Mouse (Mus musculus) gastrocnemius, postnatal 4 days (tissue): ENCODE results near the gene Cfap221. TPM values are rescaled to one million over a fixed set of nuclear protein-coding genes. Genes with fewer than 3 reads are reported as not detected.
A peak's percentile ranks its signal among the peaks of the same experiment; 100 is the strongest.

Experiments used
- DNase-seq, 2 experiments: peaks; one replicate each; pipeline ENCODE4 v3.0.0; 2021 to 2022; ENCODE audit warnings: low spot score in 2 of 2, mixed read lengths in 2 of 2
- total RNA-seq, 2 experiments: library from RNA; stranded (reverse); gene quantifications; 2 replicates each; pipeline ENCODE4 v1.2.3; 2021

Cfap221 gene
- total RNA-seq, 2 experiments from 2014 or later: not detected

GRCm38 (mm10) chr1:120007851-120008588, 11.0 kb upstream of the Cfap221 start:
- DNase-seq: no peak

DNA sequence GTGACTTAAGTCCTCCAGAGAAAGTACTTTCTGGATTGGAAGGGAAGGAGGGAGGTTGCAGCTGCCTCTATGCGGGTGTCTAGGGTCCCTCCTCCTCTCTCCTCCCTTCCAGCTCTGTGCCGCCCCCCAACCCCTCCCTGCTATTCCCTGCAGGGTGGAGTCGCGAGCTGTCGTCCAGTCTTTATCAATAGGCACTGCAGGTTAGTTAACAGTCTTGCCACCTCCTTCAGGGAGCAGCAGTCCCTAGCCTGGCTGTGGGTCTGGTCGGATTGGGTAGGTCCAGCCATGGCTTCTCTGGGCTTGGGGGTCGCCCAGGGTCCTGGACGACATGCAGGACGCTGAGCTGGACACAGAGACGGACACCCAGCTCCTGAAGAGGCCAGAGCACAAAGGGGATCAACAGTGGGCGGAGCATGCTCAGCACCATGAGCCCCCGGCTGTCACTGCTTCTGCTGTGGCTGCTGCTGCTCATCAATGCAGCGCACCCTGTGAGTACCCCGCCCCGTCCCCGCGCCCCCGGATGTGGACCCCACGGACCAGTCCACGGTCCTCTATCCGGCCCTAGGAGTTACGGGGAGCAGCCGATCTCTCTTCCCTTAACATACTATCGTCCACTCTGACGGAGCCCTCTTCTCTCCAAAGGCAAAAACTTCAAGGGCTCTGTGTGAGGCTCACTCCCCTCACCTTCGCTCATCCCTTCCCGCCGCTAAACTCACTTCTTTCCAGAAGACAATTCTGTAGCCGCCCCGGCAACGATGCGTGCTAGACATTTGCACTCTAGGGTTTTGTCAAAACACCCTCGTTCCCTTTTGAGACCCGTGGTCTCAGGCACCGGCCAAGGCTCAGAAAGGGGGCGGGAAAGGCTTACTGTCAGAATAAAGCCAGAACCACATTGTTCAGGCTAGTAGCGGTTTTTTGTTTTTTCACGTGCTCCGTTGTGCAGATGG, 10.1 kb upstream of the Cfap221 start, which contains the start of gene Sctr:
TSS of gene Sctr (plus strand) at position 51 of the 947 bp plus-strand sequence.
- DNase-seq: no peak

DNA sequence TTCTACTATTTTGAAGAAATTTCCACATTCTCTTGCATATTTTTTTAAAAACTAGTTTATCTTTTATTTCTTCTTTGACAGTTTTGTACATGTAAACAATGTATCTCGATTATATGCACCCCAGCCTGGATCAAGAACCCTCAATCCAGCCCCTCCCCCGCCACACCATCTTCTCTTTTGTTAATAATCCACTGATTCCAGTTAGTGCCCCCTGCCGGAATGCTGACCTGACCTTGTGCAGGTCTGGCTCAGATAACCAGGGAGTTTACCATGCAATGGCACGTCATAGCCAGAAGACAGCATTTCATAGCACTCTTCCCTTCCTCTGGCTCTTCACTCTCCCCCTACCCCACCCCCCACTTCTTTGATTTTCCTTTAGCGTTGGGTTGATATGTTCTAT, 610 bp upstream of the Cfap221 start:
- DNase-seq: no peak

- DNase-seq: no peak
These were observed 10.5 kb downstream of the Cfap221 start for GRCm38 (mm10) chr1:119986555-119986954.

DNA sequence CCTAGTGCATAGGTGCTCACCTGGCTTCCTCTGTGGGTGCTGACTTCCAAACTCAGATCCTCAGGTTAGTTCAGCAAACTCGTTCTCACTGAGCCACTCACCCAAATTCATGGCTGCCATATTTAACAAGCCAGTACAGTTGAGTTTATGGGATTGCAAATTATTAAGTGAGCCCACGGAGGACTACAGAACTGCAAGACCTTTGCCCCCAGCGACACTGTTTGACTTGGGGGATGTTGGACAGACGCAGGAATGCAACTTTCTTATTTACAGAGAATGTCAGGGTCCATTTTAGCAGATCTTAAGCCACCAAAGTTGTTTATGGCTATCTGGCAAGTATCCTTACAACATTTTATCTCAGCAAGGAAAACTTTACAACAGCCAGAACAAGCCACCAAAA, 21.9 kb downstream of the Cfap221 start:
- DNase-seq: no peak

- no peak for DNase-seq
These were observed 23.9 kb downstream of the Cfap221 start for GRCm38 (mm10) chr1:119973117-119973516.

GRCm38 (mm10) chr1:119965804-119966514, 31.1 kb downstream of the Cfap221 start:
- no peak for DNase-seq

DNA sequence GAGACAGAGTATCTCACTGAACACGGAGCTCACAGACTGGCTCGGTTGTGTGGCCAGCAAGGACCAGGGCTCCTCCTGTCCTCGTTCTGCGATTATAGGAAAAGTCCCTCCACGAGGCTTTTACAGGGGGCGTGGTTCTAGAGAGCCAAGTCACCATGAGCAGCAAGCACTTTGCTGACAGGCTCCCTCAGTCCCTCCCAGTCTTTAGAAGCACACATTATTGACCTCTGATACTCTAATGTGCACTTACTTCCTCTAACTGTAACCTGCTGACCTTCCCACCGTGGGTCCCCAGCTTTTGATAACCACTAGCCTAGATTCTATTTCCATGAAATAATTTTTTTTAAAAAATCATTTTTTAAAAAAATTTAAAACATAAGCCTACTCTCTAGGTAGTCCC, 37.1 kb downstream of the Cfap221 start:
- DNase-seq: no peak

DNA sequence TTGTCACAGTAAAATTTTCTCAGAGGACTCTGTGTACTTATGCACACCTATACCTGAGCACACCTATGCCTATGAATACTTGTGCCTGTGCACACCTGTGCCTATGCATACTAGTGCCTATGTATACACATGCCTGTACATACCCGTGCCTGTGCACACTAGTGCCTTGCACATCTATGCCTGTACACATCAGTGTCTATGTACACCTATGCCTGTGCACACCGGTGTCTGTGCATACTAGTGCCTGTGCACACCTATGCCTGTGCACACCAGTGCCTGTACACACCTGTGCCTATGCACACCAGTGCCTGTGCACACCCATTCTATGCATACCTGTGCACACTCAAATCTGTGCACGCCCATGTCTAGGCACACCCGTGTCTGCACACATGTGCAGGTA, 37.6 kb downstream of the Cfap221 start:
- no peak for DNase-seq

DNA sequence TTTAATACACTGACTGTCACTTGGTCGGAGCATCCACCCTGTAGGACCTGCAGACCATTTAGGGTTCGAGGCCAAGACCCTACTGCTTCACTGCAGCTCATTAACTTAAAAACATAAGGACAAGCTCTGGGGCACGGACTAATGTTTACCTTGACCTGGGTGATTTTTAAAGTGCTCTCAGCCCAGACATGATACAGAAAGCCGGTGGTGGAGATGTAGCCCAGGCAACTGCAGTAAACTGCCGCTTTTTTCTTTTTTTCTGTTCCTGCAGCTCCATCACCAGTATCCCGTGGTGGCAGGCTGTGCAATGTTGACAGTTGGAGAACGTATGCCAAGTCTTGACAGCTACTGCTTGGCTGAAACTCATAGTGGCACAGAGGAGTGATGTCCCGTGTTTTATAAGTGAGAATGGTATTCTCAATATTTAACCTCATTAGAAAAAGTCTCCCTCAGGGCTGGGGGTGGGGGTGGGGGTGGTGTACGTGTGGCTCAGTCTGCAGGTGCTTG, 39.3 kb downstream of the Cfap221 start:
- DNase-seq: no peak

DNA sequence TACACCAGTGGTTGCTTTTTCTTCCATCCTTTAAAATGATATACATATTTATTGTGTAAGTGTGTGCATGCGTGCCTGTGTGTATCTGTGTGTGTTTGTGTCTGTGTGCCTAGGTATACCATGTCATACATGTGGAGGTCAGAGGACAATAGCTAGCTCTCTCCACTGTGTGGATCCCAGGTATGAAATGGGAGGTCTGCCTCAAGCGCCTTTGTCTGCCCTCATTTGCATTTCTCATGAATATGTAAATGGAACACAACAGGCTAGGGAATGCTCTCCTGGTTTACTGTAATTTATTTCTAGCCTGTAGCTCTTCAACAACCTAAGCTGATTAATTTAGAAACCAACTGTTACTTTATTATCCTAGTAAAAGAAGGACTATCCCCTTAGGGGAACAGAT, 42.4 kb downstream of the Cfap221 start:
- DNase-seq: no peak

DNA sequence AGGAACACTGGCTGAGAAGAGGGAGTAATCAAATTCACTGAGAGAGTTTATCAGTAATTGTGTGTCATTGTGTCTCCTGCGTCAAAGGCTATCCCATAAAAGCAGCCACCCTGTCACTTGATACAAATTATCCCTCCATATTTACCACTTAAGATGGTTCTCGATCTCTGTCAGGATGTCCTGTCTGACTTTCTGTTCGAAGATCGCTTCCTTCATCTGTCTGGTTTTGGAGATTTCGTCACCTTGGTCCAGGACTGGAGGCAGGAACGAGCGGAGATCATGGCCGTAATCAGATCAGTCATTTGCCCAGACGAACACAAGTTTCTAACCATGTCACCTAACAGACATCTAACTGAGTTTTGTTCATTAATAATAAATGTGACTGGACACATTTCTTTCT, 43.6 kb downstream of the Cfap221 start:
- no peak for DNase-seq

GRCm38 (mm10) chr1:119950086-119950485, 46.9 kb downstream of the Cfap221 start:
- DNase-seq: no peak

GRCm38 (mm10) chr1:119936861-119937260, 60.2 kb downstream of the Cfap221 start:
- DNase-seq: no peak

- no peak for DNase-seq
These were observed 65.4 kb downstream of the Cfap221 start for GRCm38 (mm10) chr1:119931421-119932150.

DNA sequence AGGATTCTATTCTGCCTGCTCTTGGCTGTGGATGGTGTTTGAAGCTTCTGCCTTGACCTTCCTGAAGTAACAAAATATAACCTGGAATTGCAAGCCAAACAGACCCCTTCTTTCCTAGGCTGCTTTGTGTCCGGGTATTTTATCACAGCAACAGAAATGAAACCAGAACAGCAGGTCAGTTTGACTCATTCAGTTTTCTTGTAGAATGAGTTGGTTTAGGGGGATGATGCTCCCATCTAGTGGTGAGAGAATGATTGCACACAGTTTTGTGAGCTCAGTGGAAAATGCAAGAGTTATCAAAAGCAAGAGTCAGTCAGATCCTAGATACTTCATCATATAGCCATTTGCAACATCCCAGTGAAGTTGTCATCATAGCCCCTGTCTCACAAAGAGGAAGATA, 67.3 kb downstream of the Cfap221 start:
- DNase-seq: no peak

GRCm38 (mm10) chr1:119919299-119919698, 77.7 kb downstream of the Cfap221 start:
- DNase-seq: no peak

GRCm38 (mm10) chr1:119916823-119917371, 80.1 kb downstream of the Cfap221 start:
- no peak for DNase-seq

GRCm38 (mm10) chr1:119912953-119913814, 83.8 kb downstream of the Cfap221 start, which contains the start of gene Tmem177:
Tmem177 (minus strand) TSS chr1:119913208.
- DNase-seq: peak; percentile 85 to 93
